Mouse (Mus musculus) ES-Bruce4 (cell line): ENCODE results near the gene Sergef. TPM values are rescaled to one million over a fixed set of nuclear protein-coding genes. Genes with fewer than 3 reads are reported as not detected.
A peak's percentile ranks its signal among the peaks of the same experiment; 100 is the strongest.

Source experiments
- H3K27ac ChIP-seq: 2 replicates; pipeline ENCODE4 v1.5.1; 2012; ENCODE audit warnings: low read length, inconsistent platforms; ENCODE audit not compliant: insufficient read depth
- H3K27me3 ChIP-seq: 2 replicates; pipeline ENCODE4 v1.6.1; 2012; ENCODE audit warnings: mild to moderate bottlenecking, low read length, inconsistent platforms; ENCODE audit not compliant: control insufficient read depth, poor library complexity, insufficient read depth, severe bottlenecking
- H3K36me3 ChIP-seq: 2 replicates; pipeline ENCODE4 v1.6.1; 2012; ENCODE audit warnings: inconsistent platforms, mild to moderate bottlenecking, low read length, moderate library complexity; ENCODE audit not compliant: control insufficient read depth, poor library complexity, insufficient read depth, severe bottlenecking
- H3K4me1 ChIP-seq: one replicate; pipeline ENCODE4 v1.8.1; 2011; ENCODE audit warnings: low read length; ENCODE audit not compliant: control insufficient read depth, insufficient read depth
- H3K4me3 ChIP-seq: 2 replicates; pipeline ENCODE4 v1.5.1; 2011; ENCODE audit warnings: low read depth, mild to moderate bottlenecking, low read length
- H3K9ac ChIP-seq: 2 replicates; pipeline ENCODE4 v1.6.1; 2012; ENCODE audit warnings: low read depth, mild to moderate bottlenecking, inconsistent platforms; ENCODE audit not compliant: poor library complexity, severe bottlenecking
- H3K9me3 ChIP-seq: replicated peaks from 2 replicates; pipeline ENCODE4 v1.6.1; 2012; ENCODE audit warnings: mild to moderate bottlenecking, low read length, inconsistent platforms; ENCODE audit not compliant: control insufficient read depth, poor library complexity, insufficient read depth, severe bottlenecking
- CTCF ChIP-seq: IDR thresholded peaks from one replicate; pipeline ENCODE4 v1.8.1; 2011; ENCODE audit warnings: low read depth, low read length
- EP300 ChIP-seq: IDR thresholded peaks from 2 replicates; pipeline ENCODE4 v1.6.1; 2011; ENCODE audit warnings: low read depth, low read length; ENCODE audit not compliant: insufficient read depth
- POLR2A ChIP-seq: IDR thresholded peaks from one replicate; pipeline ENCODE4 v1.8.1; 2011; ENCODE audit warnings: low read length; ENCODE audit not compliant: insufficient read depth
- polyA plus RNA-seq: library from polyadenylated mRNA; stranded (reverse); fragments of >200 nt; gene quantifications from 2 replicates; pipeline ENCODE4 v1.2.4, GENCODE M21; 2011; ENCODE audit warnings: low read depth; ENCODE audit not compliant: missing spikeins, insufficient read depth, insufficient read length

Gene Sergef
- polyA plus RNA-seq, 1 experiment, result 5.8 TPM

DNA sequence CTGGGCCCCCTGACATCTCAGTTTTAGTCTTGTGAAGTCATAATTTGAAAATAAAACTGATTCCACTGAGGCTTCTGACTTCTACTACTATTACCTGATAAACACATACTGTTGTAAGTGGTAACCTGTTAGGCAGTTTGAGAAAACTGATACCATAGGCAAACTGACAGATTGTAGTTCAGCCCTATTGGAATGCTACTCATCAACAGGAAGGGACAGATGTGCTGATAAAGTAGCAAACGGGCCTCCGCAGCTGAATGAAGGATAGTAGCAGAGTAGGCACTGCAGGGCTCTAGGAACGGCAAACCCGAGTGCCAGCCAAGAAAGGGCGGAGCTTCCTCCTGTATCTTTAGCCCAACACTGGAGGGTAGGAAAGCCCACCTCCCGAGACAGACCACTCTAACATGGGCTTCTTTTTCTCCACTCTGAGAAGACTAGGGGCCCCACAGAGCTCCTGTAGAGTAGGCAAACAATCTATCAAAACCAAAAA lies 112.9 kb downstream of the Sergef start:
- no peak for TF ChIP-seq CTCF
- TF ChIP-seq EP300, result no peak
- TF ChIP-seq POLR2A, result no peak
- H3K9ac ChIP-seq, result no peak overlapping the region
- no peaks in the 10 kb centered on the region for H3K36me3 ChIP-seq
- no peak overlapping the region for H3K4me3 ChIP-seq
- H3K9me3 ChIP-seq, result no peaks in the 10 kb centered on the region
- H3K27me3 ChIP-seq, result no peaks in the 10 kb centered on the region
- no peaks in the 10 kb centered on the region for H3K4me1 ChIP-seq
- H3K27ac ChIP-seq, result no peak overlapping the region

DNA sequence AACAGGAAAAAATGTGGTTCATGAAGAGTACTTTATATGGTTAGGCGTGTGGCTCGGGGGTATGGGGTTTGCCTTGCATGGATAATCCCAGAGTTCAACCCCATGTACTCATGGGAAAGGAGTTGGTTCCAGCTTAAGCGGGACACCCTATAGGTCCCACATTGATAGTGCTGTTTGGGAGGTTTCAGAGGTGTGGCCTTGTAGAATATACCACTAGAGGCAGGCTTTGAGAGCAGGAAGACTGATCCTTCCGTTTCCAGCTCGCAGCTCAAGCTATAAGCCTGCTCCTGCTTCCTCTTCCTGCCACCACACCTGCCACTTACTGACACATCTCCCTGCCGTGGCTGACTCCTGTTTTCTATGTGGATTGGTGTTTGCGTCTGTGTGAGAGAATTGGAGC lies 116.4 kb downstream of the Sergef start:
- H3K4me3 ChIP-seq, result no peak overlapping the region
- no peaks in the 10 kb centered on the region for H3K4me1 ChIP-seq
- H3K36me3 ChIP-seq, result no peaks in the 10 kb centered on the region
- H3K27ac ChIP-seq, result no peak overlapping the region
- no peaks in the 10 kb centered on the region for H3K27me3 ChIP-seq
- no peak overlapping the region for H3K9ac ChIP-seq
- TF ChIP-seq CTCF (no peak), EP300 (no peak), POLR2A (no peak)
- no peaks in the 10 kb centered on the region for H3K9me3 ChIP-seq

DNA sequence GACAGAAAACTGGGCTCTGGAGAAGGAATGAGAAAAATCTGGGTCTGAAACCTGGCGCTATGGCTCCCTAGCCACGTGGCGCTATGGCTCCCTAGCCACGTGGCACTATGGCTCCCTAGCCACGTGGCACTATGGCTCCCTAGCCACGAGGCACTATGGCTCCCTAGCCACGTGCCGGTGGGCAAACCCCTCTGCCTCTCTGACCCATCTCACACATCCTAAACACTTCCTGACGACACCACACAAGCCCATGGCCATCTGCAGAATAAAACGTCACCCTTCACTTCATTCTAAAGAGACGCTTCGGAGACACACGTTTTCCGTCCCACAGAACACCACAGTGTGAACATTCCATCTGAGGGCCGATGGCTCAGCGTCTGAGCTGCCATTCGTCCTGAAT lies 117.8 kb downstream of the Sergef start:
- no peaks in the 10 kb centered on the region for H3K9me3 ChIP-seq
- no peak overlapping the region for H3K4me3 ChIP-seq
- H3K27ac ChIP-seq, result no peak overlapping the region
- H3K4me1 ChIP-seq, result no peaks in the 10 kb centered on the region
- TF ChIP-seq POLR2A (no peak), CTCF (no peak)
- no peaks in the 10 kb centered on the region for H3K27me3 ChIP-seq
- H3K9ac ChIP-seq, result no peak overlapping the region
- no peaks in the 10 kb centered on the region for H3K36me3 ChIP-seq

DNA sequence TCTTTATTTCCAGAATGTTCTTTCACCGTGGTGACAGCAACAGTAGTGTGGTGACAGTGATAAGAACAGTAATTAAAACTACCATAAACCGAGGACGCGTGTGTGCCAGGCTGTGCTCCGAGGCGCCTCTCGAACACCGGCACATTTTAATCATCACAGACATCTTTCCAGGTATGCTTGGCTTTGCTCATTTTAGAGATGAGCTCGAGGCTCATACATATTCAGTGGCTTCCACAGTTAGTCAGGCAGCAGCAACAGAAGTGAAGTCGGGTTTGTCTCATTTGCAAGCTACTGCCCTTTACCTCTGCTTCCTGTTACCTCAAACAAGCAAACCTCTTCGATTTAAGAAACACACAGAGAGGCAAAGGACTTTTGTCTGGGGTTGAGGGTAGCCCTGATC lies 120.5 kb downstream of the Sergef start:
- no peak overlapping the region for H3K27ac ChIP-seq
- H3K4me1 ChIP-seq, result no peaks in the 10 kb centered on the region
- H3K9ac ChIP-seq, result no peak overlapping the region
- H3K4me3 ChIP-seq, result no peak overlapping the region
- no peaks in the 10 kb centered on the region for H3K36me3 ChIP-seq
- TF ChIP-seq POLR2A, result no peak
- TF ChIP-seq EP300, result no peak
- no peak for TF ChIP-seq CTCF
- no peaks in the 10 kb centered on the region for H3K9me3 ChIP-seq
- no peaks in the 10 kb centered on the region for H3K27me3 ChIP-seq

DNA sequence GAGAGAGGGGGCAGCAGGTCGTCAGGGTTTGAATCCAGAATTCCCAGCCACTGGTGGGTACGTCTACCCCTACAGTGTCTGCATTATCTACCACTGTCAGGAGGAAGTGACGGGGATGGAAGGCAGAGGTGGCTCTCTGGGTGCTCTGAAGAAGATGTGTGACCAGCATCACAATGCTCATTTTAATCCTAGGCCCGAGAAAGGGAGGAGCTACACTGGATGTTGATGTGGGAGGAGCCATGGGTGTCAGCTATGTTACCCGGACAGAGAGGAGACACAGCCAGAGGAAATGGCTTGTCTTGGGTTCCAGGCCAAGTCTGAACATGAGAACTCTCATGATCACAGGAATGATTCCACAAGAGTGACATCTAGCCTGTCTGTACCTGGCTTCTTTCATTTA lies 122.4 kb downstream of the Sergef start:
- Histone ChIP-seq H3K4me3 (no peak overlapping the region), H3K27ac (no peak overlapping the region), H3K4me1 (no peaks in the 10 kb centered on the region)

DNA sequence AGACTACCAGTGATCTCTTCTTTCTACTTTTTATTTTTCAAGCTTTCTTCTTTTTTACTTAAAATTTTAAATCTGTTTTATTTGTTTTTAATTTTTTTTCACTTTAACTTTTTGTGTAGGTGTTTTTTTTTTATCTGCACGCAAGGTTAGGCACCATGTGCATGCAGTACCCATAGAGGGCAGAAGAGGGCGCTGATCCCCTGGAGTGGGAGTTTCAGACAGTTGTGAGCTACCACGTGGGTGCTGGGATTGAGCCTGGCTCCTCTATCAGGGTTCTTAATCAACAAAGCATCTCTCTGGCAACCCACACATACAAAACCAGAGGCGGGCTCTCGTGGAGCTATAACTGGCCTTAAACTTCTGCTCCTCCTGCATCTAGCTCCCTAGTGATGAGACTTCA lies 123.6 kb downstream of the Sergef start:
- Histone ChIP-seq H3K4me3 (no peak overlapping the region), H3K27me3 (no peaks in the 10 kb centered on the region), H3K36me3 (no peaks in the 10 kb centered on the region), H3K9me3 (no peaks in the 10 kb centered on the region), H3K9ac (no peak overlapping the region), H3K4me1 (no peaks in the 10 kb centered on the region), H3K27ac (no peak overlapping the region)
- TF ChIP-seq CTCF (peak; percentile 18), POLR2A (no peak)

More for the DNA sequence above, 122.4 kb downstream of the Sergef start:
- H3K27me3 ChIP-seq, result no peaks in the 10 kb centered on the region
- H3K9ac ChIP-seq, result no peak overlapping the region
- H3K9me3 ChIP-seq, result no peaks in the 10 kb centered on the region
- TF ChIP-seq POLR2A (no peak), EP300 (no peak), CTCF (no peak)
- no peaks in the 10 kb centered on the region for H3K36me3 ChIP-seq
